Mouse (Mus musculus) CH12.LX (cell line): ENCODE results near the gene Gm12216.
A peak's percentile ranks its signal among the peaks of the same experiment; 100 is the strongest.

Experiments used
- CHD2 ChIP-seq: IDR thresholded peaks from 2 replicates; pipeline ENCODE4 v1.6.1; 2011; ENCODE audit warnings: low read length, improper control_type of control experiment
- CTCF ChIP-seq, 2 experiments: IDR thresholded peaks in 1 of 2; conservative IDR thresholded peaks in 1 of 2; 2 replicates each; pipeline ENCODE4 v1.5.1; 2011 to 2012; ENCODE audit warnings: low read depth in 2 of 2, low read length in 2 of 2, improper control_type of control experiment in 1 of 2, inconsistent platforms in 1 of 2, mild to moderate bottlenecking in 1 of 2, moderate library complexity in 1 of 2
- E2F4 ChIP-seq: IDR thresholded peaks from 2 replicates; pipeline ENCODE4 v1.6.1; 2011; ENCODE audit warnings: low read depth, low read length, improper control_type of control experiment; ENCODE audit not compliant: insufficient replicate concordance
- HCFC1 ChIP-seq: IDR thresholded peaks from 2 replicates; pipeline ENCODE4 v1.6.1; 2012; ENCODE audit warnings: low read depth, mild to moderate bottlenecking, inconsistent platforms, low read length, improper control_type of control experiment
- MAX ChIP-seq: IDR thresholded peaks from 2 replicates; pipeline ENCODE4 v1.6.1; 2011; ENCODE audit warnings: low read length, improper control_type of control experiment
- POLR2A ChIP-seq: IDR thresholded peaks from 2 replicates; pipeline ENCODE4 v1.6.1; 2011; ENCODE audit warnings: low read depth, mild to moderate bottlenecking, improper control_type of control experiment, low read length

- TF ChIP-seq CTCF (conservative IDR thresholded peaks at IDR 0.05 in 1 of 2, IDR thresholded peaks at IDR 0.05 in 1 of 2; ENCODE audit: low read depth in 2 of 2, low read length in 2 of 2) (no peak), POLR2A (peak; percentile 61), MAX (0 out of 2 replicates have a peak, but pooled peaks have one; percentile 68), E2F4 (no peak), HCFC1 (no peak), CHD2 (peak; percentile 29; the same call in 1 of the 2 replicates)
Measured at GRCm38 (mm10) chr11:53820516-53821170, 38.4 kb downstream of the Gm12216 start.
